Mouse (Mus musculus): ENCODE results near the gene Guk1. TPM values are rescaled to one million over a fixed set of nuclear protein-coding genes. Genes with fewer than 3 reads are reported as not detected.

Gene Guk1
- 10 to 100 TPM; 58.9 to 62.8 TPM for total RNA-seq (2021)
- long read RNA-seq, experiment 1, transcript Guk1-204 (8 exons, 1,078 nt) = major isoform, 62 of 79 reads
- long read RNA-seq, experiment 1, partial matches to known transcripts = 5 of 79 reads
- long read RNA-seq, experiment 1, other reads (novel, unspliced or antisense) = 11 of 79 reads
- long read RNA-seq, experiment 2, transcript Guk1-204 (8 exons, 1,078 nt) = major isoform, 82 of 98 reads
- long read RNA-seq, experiment 2, partial matches to known transcripts = 0 of 98 reads
- long read RNA-seq, experiment 2, other reads (novel, unspliced or antisense) = 16 of 98 reads

DNA sequence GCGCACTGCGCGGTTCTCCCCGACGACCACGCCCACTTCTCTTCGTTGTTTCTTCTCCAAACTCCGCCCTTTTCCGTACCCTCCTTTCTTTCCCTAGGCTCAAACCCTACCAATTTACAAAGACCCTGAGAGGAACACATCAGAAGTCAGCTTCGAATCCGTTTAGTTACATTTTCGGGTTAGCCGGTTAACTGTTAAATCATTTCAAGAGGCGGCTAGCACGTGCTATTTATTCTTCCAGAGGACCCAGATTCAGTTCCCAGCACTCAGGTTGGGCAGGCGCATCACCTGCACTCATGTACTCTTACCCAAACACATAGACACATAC is at the start of gene Guk1:
Guk1 (minus strand) TSS at position 154 of the 328 bp plus-strand sequence.
- no peak for DNase-seq (ENCODE audit: low spot score in 2 of 2)

DNA sequence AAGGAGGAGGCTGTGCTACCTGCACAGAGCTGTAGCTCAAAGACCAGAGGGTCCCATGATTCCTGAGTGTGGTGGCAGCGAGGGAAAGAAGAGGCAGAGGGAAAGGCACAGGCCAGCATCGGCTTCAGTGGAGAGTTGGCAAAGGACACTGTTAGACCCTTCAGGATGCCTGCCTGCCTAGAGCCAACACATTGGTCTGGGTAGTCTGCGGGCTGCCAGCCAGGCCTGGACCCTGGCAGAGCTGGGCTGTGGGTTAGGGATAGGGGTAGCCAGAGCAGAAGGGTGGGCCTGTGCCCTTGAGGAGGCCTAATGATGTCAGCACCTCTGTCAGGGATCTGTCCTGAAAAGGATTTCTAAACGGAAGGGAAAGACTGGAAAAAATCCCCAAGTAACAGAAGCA is 47.8 kb upstream of the Guk1 start:
- no peak for DNase-seq (ENCODE audit: low spot score in 2 of 2)

GRCm38 (mm10) chr11:59239428-59239785 is 47.4 kb upstream of the Guk1 start:
- DNase-seq (ENCODE audit: low spot score in 2 of 2) = no peak

DNA sequence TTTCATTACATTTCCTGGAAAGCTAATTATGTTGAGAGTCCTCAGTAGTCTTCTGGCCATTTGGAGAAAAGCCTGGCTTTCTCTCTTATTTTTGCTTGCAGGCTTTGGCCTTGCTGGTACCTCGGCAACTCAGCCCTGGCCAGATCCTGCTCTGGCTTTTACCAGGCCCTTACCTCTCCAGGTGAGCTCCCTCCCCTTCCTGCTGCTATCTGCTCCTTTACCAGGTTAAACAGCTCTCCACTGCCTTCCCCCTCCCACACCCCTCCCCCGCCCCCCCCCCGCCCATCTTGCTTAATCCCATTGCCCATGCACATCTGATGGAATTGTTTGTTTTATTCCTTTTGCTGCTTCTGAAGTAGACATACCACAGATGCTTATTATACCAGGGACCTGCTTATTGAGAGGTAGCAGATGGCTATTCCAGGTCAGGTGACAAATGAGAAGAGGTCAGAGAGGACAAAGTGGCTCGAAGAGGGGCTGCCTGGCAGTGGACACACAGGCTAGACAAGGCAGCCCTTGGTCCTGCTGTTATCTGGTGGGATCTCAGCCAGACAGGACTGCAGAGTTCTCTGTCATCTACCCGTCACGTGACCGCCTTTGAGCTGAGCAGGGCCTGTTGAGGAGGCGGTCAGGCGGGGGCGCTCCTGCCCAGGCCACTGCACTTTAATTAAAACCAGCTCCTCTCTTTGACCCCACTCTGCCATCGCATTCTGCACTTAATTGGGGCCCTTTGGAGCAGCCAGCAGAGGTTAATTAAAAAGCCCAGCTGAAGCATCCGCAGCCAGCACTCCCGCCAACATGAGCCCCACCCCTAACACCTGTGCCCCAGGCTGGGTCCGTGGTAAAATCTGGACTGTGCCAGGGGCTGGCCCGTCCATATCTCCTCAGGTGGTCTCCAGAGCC is 46.8 kb upstream of the Guk1 start:
- peak in 1 of 2 experiments; percentile 64 for DNase-seq (ENCODE audit: low spot score in 2 of 2)

- DNase-seq (ENCODE audit: low spot score in 2 of 2) = no peak
Observed at GRCm38 (mm10) chr11:59232797-59233196, 40.8 kb upstream of the Guk1 start.

GRCm38 (mm10) chr11:59230144-59230760 is 38.2 kb upstream of the Guk1 start:
- DNase-seq (ENCODE audit: low spot score in 2 of 2) = peak in 1 of 2 experiments; percentile 38

DNA sequence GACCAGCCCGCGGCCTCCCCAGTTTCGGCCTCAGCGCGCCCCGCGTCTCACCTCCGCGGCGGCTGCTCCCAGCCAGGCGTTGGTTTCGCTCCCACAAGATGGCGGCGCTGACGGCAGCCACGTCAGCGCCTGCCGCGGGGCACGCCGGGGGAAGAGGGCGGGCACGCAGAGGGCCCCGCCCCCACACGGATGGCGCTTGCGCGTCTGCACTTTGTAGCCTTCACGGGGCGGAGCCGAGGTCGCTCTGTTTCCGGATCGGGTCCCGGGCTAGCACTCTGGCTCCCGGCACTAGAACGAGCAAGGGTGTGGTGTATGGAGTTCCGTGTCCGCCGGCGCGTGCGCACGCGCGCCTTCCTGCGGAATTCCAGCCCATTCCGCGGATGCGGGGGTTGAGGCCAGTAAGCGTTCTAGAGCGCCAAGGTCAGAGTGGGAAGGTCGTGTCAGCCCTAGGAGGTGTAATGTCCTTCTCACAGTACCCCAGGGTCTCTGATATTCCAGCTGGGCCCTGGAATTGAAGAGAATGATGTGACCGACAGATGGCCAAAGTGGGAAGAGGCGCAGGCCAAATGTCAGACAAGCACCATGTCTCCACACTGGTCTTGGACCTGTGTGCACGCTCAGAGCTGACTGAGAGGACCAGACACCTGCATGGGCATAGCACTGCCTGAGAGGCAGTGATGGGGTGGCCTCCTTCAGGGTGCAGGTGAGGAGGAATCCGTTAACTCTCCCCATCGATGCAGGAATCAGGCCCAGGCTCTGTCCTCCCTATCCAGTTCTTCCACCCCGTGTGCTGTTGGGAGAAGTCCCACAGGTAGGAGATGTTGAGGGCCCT is 36.3 kb upstream of the Guk1 start, which contains the start of gene Arf1:
Arf1 (minus strand) TSS at position 149 of the 832 bp plus-strand sequence.
- DNase-seq (ENCODE audit: low spot score in 2 of 2) = peak; percentile 94

- peak in 1 of 2 experiments; percentile 19 for DNase-seq (ENCODE audit: low spot score in 2 of 2)
Observed at GRCm38 (mm10) chr11:59227604-59228121, 35.7 kb upstream of the Guk1 start.

- no peak for DNase-seq (ENCODE audit: low spot score in 2 of 2)
Observed at GRCm38 (mm10) chr11:59226787-59227603, 35.0 kb upstream of the Guk1 start.

DNA sequence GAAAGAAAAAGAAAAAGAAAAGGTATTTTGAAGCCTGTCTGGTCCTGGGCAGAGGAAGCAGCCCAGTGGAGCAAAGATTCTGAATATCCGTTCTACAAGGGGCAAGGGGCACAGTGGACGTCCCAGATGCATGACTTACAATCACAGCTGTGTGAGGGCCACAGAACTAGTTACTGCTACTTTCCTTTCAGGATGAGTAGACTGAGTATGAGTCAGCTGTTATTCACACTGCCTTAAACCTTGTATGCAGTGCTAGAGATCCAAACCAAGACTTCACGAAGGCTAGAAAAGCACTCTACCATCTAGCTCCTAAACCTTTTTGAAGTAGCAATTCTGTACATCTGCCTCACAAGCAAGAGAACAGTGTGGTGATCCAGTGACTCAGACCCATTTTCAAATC is 34.2 kb upstream of the Guk1 start:
- no peak for DNase-seq (ENCODE audit: low spot score in 2 of 2)

DNA sequence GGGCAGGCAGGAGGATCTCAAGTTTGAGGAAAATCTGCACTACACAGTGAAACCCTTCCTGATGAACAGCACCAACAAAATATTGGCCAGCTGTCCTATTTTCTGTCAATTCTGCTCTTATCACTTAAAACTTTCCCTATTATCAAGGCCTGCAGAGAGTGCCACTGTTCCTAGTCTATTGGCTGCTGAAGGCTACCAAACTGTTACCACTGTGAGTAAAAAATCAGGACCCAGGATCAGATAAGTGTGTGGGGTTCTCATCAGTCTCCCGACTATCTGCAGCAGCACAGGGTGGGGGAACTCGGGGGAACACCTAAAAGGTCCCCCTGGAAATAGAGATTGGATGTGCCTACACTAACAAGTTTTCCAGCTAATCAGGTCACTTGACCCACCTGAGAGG is 33.2 kb upstream of the Guk1 start:
- DNase-seq (ENCODE audit: low spot score in 2 of 2) = no peak

- DNase-seq (ENCODE audit: low spot score in 2 of 2) = no peak
Observed at GRCm38 (mm10) chr11:59224470-59224869, 32.5 kb upstream of the Guk1 start.

- no peak for DNase-seq (ENCODE audit: low spot score in 2 of 2)
Observed at GRCm38 (mm10) chr11:59224025-59224424, 32.0 kb upstream of the Guk1 start.

GRCm38 (mm10) chr11:59222306-59222705 is 30.3 kb upstream of the Guk1 start:
- DNase-seq (ENCODE audit: low spot score in 2 of 2) = no peak

GRCm38 (mm10) chr11:59221604-59222003 is 29.6 kb upstream of the Guk1 start:
- no peak for DNase-seq (ENCODE audit: low spot score in 2 of 2)

GRCm38 (mm10) chr11:59219064-59219463 is 27.1 kb upstream of the Guk1 start:
- no peak for DNase-seq (ENCODE audit: low spot score in 2 of 2)

DNA sequence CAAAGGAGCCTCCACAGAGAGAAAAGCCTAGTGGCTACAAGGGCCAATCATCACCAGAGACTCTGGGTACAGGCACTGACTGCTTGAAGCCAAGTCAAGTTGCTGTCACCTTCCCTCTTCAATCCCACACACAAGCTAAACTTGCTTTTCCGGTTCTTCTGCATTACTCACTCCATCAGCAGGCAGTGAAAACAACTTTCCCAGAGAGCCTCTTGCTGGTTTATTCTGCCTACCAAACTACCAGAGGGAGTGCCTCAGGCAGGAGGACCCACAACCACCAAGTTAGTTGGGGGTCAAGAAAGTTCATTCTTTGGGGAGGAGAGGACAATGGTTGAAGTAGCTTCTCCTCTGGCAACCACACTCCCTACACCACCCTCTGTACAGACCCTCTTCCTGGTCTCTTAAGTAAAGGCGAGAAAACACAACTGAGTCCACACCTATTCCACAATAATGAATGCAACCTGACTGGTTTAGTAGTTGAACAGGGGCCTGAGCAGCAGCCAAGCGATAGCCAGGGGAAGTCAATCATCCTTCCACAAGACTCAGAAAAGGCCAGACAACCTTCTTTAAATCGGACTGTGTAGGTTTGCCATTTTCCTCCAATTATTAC is 26.5 kb upstream of the Guk1 start:
- no peak for DNase-seq (ENCODE audit: low spot score in 2 of 2)

GRCm38 (mm10) chr11:59216955-59217354 is 24.9 kb upstream of the Guk1 start:
- DNase-seq (ENCODE audit: low spot score in 2 of 2) = no peak

DNA sequence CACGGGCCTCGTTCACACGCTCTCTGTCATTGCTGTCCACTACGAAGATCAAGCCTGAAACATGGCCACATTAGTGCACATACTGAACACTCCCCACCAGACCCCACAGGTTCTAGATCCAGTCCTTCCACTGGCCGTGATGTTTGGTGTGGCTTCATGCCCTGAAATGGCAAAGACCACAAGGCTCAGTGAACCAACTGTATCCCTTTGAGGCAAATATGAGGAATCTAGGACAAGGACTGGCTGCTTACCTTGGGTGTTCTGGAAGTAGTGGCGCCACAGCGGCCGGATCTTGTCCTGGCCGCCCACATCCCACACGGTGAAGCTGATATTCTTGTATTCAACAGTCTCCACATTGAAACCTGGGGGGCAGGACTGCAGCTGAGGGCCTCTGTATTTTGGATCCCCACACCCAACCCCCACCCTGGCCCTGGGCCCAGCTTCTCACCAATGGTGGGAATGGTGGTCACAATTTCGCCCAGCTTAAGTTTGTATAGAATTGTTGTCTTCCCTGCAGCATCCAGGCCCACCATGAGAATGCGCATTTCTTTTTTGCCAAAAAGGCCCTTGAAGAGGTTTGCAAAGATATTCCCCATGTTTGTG is 21.0 kb upstream of the Guk1 start:
- DNase-seq (ENCODE audit: low spot score in 2 of 2) = no peak
